Mouse (Mus musculus) spleen, postnatal 36 days (tissue): Measurements from ENCODE around the gene Mrpl28.
"Not testable (repeated sequence)": the region's sequence is repeated elsewhere in the genome, so short reads cannot be mapped to it uniquely, and the experiment has no call there.

ENCODE experiments used
- DNase-seq, 2 experiments: peaks; one replicate each; pipeline ENCODE4 v3.0.0; 2022; ENCODE audit warnings: low spot score in 2 of 2, mixed read lengths in 1 of 2

Gene Mrpl28

DNA sequence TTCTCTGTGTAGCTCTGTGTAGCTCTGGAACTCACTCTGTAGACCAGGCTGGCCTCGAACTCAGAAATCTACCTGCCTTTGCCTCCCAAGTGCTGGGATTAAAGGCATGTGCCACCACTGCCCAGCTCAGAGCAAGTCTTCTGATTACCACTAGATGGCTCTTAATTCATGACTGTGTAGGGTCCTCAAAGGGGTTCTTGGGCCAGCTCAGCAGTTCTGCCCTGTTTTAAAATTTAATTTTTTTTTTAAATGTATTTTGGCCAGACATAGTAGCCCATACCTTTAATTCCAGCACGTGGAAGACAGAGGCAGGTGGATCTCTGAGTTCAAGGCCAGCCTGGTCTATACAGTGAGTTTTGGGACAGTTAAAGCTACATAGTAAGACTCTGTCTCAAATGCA lies 51.9 kb downstream of the Mrpl28 start:
- not testable (repeated sequence) for DNase-seq
